Mouse (Mus musculus) cortical plate, adult 2 months (tissue): Measurements from ENCODE around the gene Lyrm9.

ENCODE experiments used
- CTCF ChIP-seq: fragments of 200-500 bp; IDR thresholded peaks from 2 replicates; pipeline ENCODE4 v1.5.1; 2011; ENCODE audit warnings: mild to moderate bottlenecking, control low read depth, low read length; ENCODE audit not compliant: insufficient read depth; ENCODE audit errors: extremely low read depth
- POLR2A ChIP-seq: fragments of 200-500 bp; IDR thresholded peaks from 2 replicates; pipeline ENCODE4 v1.6.1; 2011; ENCODE audit warnings: mild to moderate bottlenecking, low read length, control low read depth; ENCODE audit not compliant: insufficient read depth; ENCODE audit errors: extremely low read depth

DNA sequence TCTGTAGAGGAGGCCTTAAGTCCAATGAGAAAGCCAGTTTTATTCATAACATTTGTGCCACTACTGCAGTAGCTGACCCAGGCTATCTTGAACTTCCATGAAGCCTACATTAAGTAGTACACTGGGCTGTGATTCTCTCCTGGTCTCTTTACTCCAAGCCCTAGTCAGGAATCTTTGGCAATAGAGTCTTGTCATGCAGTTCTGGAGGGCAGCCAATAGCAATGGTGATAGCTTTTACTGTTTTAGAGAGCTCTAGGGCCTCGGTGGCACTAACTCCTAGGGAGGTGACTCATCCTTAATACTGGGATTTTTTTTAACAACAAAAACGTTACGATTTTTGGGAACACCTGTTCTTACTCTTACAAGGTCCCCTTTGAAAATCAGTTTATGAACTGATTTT lies 40.1 kb downstream of the Lyrm9 start:
- TF ChIP-seq CTCF, result no peak
- no peak for TF ChIP-seq POLR2A
